Mouse (Mus musculus) CH12F3 (cell line): ENCODE results near the gene Shisa5.

Experiments
- in situ Hi-C: fragments of 300-500 bp; cut with MboI; formaldehyde crosslinking; loops from 2 replicates; pipeline ENCODE4 v1.14.3; 2020; ENCODE audit warnings: low sequenced_read_pairs

Shisa5 gene

GRCm38 (mm10) chr9:109038086-109038895 lies at the start of gene Shisa5:
Shisa5 (plus strand) TSS chr9:109038565.
- in situ Hi-C loops, result no loop called here

- in situ Hi-C loops, result no loop called here
These were observed 48.4 kb upstream of the Shisa5 start for GRCm38 (mm10) chr9:108989802-108990461.

GRCm38 (mm10) chr9:108990462-108990820 lies 47.9 kb upstream of the Shisa5 start:
- in situ Hi-C loops, result no loop called here

- in situ Hi-C loops, result no loop called here
These were observed 46.8 kb upstream of the Shisa5 start, which contains the start of gene Pfkfb4 for GRCm38 (mm10) chr9:108991428-108992084. Pfkfb4 (plus strand) TSS chr9:108991778.

- in situ Hi-C loops, result no loop called here
These were observed 46.3 kb upstream of the Shisa5 start for GRCm38 (mm10) chr9:108992085-108992469.

- in situ Hi-C loops, result no loop called here
These were observed 45.6 kb upstream of the Shisa5 start for GRCm38 (mm10) chr9:108992620-108993361.

GRCm38 (mm10) chr9:108996411-108996810 lies 42.0 kb upstream of the Shisa5 start:
- in situ Hi-C loops, result no loop called here

- in situ Hi-C loops, result no loop called here
These were observed 39.8 kb upstream of the Shisa5 start for GRCm38 (mm10) chr9:108998287-108999166.

- in situ Hi-C loops, result no loop called here
These were observed 39.2 kb upstream of the Shisa5 start for GRCm38 (mm10) chr9:108999167-108999526.

- in situ Hi-C loops, result no loop called here
These were observed 37.6 kb upstream of the Shisa5 start for GRCm38 (mm10) chr9:109000726-109001125.

- in situ Hi-C loops, result no loop called here
These were observed 35.2 kb upstream of the Shisa5 start for GRCm38 (mm10) chr9:109003201-109003600.

- in situ Hi-C loops, result no loop called here
These were observed 31.2 kb upstream of the Shisa5 start for GRCm38 (mm10) chr9:109007025-109007780.

GRCm38 (mm10) chr9:109008081-109008480 lies 30.3 kb upstream of the Shisa5 start:
- in situ Hi-C loops, result no loop called here

GRCm38 (mm10) chr9:109008994-109009635 lies 29.2 kb upstream of the Shisa5 start:
- in situ Hi-C loops, result no loop called here

- in situ Hi-C loops, result loop anchor here (5.0 kb wide), 1 partner anchor 113 kb away; no protein-coding TSS in a partner anchor
These were observed 28.6 kb upstream of the Shisa5 start for GRCm38 (mm10) chr9:109009636-109010315.

GRCm38 (mm10) chr9:109010316-109010690 lies 28.1 kb upstream of the Shisa5 start:
- in situ Hi-C loops, result loop anchor here (5.0 kb wide), 1 partner anchor 112 kb away; no protein-coding TSS in a partner anchor

GRCm38 (mm10) chr9:109015397-109015796 lies 23.0 kb upstream of the Shisa5 start:
- in situ Hi-C loops, result no loop called here

GRCm38 (mm10) chr9:109016973-109017604 lies 21.3 kb upstream of the Shisa5 start:
- in situ Hi-C loops, result no loop called here
